Comparison of ENCODE assay signal across 17 mouse cellular contexts in genomic region chr5:139228318-139228717, GRCm38 (mm10).
"Had no signal": no experiment of that assay in that cellular context is flagged by ENCODE, and none has a peak within 500 bp of the region (broad histone marks: within the 10 kb centered on the region; RNA-seq: fewer than 3 reads in every experiment).

No protein-coding gene starts in this region.

- H3K4me1 ChIP-seq: neural tube, embryonic 12.5 days; neural tube, embryonic 13.5 days; neural tube, embryonic 15.5 days; stomach, embryonic 15.5 days had no signal

- H3K4me3 ChIP-seq: neural tube, embryonic 12.5 days; neural tube, embryonic 13.5 days; neural tube, embryonic 15.5 days; stomach, embryonic 15.5 days had no signal

- H3K27me3 ChIP-seq: neural tube, embryonic 12.5 days; neural tube, embryonic 13.5 days; neural tube, embryonic 15.5 days; stomach, embryonic 15.5 days had no signal

- DNase-seq: retina, postnatal 1 day; right cerebral cortex, adult 18-20 months; right cerebral cortex, postnatal 14 days; right cerebral cortex, postnatal 25 days; right cerebral cortex, postnatal 4 days; spleen, adult 18-20 months; thymus, adult 18-20 months; thymus, adult 2 months; thymus, postnatal 14 days; thymus, postnatal 25 days; thymus, postnatal 36 days; thymus, postnatal 4 days had no signal

- H3K27ac ChIP-seq: neural tube, embryonic 12.5 days; neural tube, embryonic 13.5 days; neural tube, embryonic 15.5 days; stomach, embryonic 15.5 days; stomach, postnatal 0 days had no signal
